Mouse (Mus musculus) thymus, adult 2 months (tissue): ENCODE results near the gene Cldn14.

ENCODE experiments used
- CTCF ChIP-seq: fragments of 200-500 bp; IDR thresholded peaks from 2 replicates; pipeline ENCODE4 v1.5.1; 2012; ENCODE audit warnings: mild to moderate bottlenecking, control low read depth, low read length, moderate library complexity, borderline replicate concordance; ENCODE audit not compliant: control insufficient read depth, poor library complexity, insufficient read depth; ENCODE audit errors: extremely low read depth
- POLR2A ChIP-seq: fragments of 200-500 bp; IDR thresholded peaks from 2 replicates; pipeline ENCODE4 v1.6.1; 2012; ENCODE audit warnings: mild to moderate bottlenecking, low read length, control low read depth, moderate library complexity; ENCODE audit not compliant: control insufficient read depth, poor library complexity, insufficient read depth; ENCODE audit errors: extremely low read depth

- no peak for TF ChIP-seq CTCF
- no peak for TF ChIP-seq POLR2A
Measured at GRCm38 (mm10) chr16:93982341-93982740, 26.3 kb downstream of the Cldn14 start.
